Mouse (Mus musculus): ENCODE data around the gene Olfr1412. TPM values are rescaled to one million over a fixed set of nuclear protein-coding genes. Genes with fewer than 3 reads are reported as not detected.

Olfr1412 gene
- polyA plus RNA-seq, 1 experiment from 2014 or later, result not detected

DNA sequence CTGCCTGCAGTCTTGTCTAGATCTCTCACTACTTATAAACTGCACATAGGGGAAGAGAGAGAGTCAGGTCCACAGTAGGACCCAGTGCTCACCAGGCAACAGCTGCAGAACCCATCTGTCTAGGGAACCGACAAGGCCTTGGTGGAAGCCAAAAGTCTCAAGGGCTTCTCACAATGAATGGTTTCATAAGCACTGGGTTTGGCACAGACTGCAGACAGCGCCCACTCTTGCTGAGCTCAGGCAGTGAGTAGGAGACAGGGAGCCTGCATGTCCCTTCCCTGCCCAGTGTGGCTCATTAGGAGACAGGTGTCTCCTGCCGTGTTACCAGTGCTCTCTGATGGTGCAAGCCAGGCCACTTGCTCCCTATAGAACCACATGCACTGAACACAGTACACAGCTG, 52.6 kb downstream of the Olfr1412 start:
- WGBS, result 93% methylated on average over 3 of the region's 3 CpGs
- no peaks in the 10 kb centered on the region for H3K27me3 ChIP-seq
- H3K4me1 ChIP-seq, result peaks cover 22% of the 10 kb centered on the region
- H3K9me3 ChIP-seq (replicated peaks), result no peaks in the 10 kb centered on the region
- H3K9ac ChIP-seq, result no peak overlapping the region
- H3K36me3 ChIP-seq, result peaks cover 37% of the 10 kb centered on the region
- H3K4me2 ChIP-seq (replicated peaks), result no peak overlapping the region
- ATAC-seq (ENCODE audit: insufficient number of reproducible peaks, low FRiP score, low TSS enrichment, low read depth), result no peak
- H3K4me3 ChIP-seq (replicated peaks), result no peak overlapping the region
- H3K27ac ChIP-seq (replicated peaks), result no peak overlapping the region

- peaks cover 22% of the 10 kb centered on the region for H3K4me1 ChIP-seq
- 91% methylated on average over 4 of the region's 4 CpGs for WGBS
Observed at GRCm38 (mm10) chr1:92638736-92639135, 53.2 kb downstream of the Olfr1412 start.

DNA sequence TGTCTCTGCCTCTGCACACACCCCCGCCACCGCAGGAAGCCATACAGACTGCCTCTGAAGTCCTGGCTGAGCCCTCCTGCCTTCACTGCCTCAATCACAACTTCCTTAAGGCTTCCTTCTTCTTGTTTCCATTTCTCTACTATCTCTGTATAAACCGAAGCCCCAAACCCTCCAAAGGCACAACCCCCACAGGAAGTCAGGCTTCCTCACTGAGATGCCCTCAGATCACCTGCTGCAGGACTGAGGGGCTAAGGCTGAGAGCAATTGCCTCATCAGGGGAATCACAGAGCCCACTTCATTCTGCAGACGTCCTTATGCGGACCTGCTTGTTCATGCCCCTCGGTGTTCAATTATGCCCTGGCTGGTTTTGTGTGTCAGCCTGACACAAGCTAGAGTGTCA, 54.8 kb downstream of the Olfr1412 start:
- Histone ChIP-seq H3K27me3 (no peaks in the 10 kb centered on the region), H3K27ac (replicated peaks) (no peak overlapping the region), H3K4me1 (peaks cover 22% of the 10 kb centered on the region), H3K9ac (peak overlapping the region; percentile 96; the same call in 1 of the 2 replicates), H3K4me2 (replicated peaks) (peak overlapping the region; percentile 90), H3K4me3 (replicated peaks) (peak overlapping the region; percentile 96), H3K9me3 (replicated peaks) (no peaks in the 10 kb centered on the region), H3K36me3 (peaks cover 37% of the 10 kb centered on the region)
- WGBS, result 78% methylated on average over 6 of the region's 6 CpGs
- ATAC-seq (ENCODE audit: insufficient number of reproducible peaks, low FRiP score, low TSS enrichment, low read depth), result no peak

More at GRCm38 (mm10) chr1:92638736-92639135, 53.2 kb downstream of the Olfr1412 start:
- H3K4me2 ChIP-seq (replicated peaks), result no peak overlapping the region
- no peak overlapping the region for H3K27ac ChIP-seq (replicated peaks)
- peaks cover 37% of the 10 kb centered on the region for H3K36me3 ChIP-seq
- no peaks in the 10 kb centered on the region for H3K27me3 ChIP-seq
- H3K4me3 ChIP-seq (replicated peaks), result no peak overlapping the region
- no peaks in the 10 kb centered on the region for H3K9me3 ChIP-seq (replicated peaks)
- no peak for ATAC-seq (ENCODE audit: insufficient number of reproducible peaks, low FRiP score, low TSS enrichment, low read depth)
- H3K9ac ChIP-seq, result no peak overlapping the region

Other genes starting within 250 kb of the Olfr1412 start
- 249 and 278 TPM in 2 replicates for gene Ndufa10, start 111.9 kb upstream of the Olfr1412 start, polyA plus RNA-seq (2015; fragmentation: Nextera tagmentation; extraction: Ambion mirVana)
- not detected in 2 replicates for gene Olfr1416, start 100.7 kb upstream of the Olfr1412 start, polyA plus RNA-seq (2015; fragmentation: Nextera tagmentation; extraction: Ambion mirVana)
- not detected in 2 replicates for gene Olfr1415, start 89.7 kb upstream of the Olfr1412 start, polyA plus RNA-seq (2015; fragmentation: Nextera tagmentation; extraction: Ambion mirVana)
- gene Olfr1414, start 67.1 kb upstream of the Olfr1412 start, polyA plus RNA-seq (2015; fragmentation: Nextera tagmentation; extraction: Ambion mirVana), result not detected in 2 replicates
- not detected in 2 replicates for gene Olfr1413, start 14.5 kb upstream of the Olfr1412 start, polyA plus RNA-seq (2015; fragmentation: Nextera tagmentation; extraction: Ambion mirVana)
- gene Olfr1411, start 8.6 kb downstream of the Olfr1412 start, polyA plus RNA-seq (2015; fragmentation: Nextera tagmentation; extraction: Ambion mirVana), result not detected in 2 replicates
- 0.17 TPM in 1 of 2 replicates, not detected in the other for gene Olfr1410, start 20.0 kb downstream of the Olfr1412 start, polyA plus RNA-seq (2015; fragmentation: Nextera tagmentation; extraction: Ambion mirVana)
- gene Olfr12, start 32.0 kb downstream of the Olfr1412 start, polyA plus RNA-seq (2015; fragmentation: Nextera tagmentation; extraction: Ambion mirVana), result 0.05 TPM in 1 of 2 replicates, not detected in the other
- 403 and 419 TPM in 2 replicates for gene Cops9, start 56.2 kb downstream of the Olfr1412 start, polyA plus RNA-seq (2015; fragmentation: Nextera tagmentation; extraction: Ambion mirVana)
- gene Otos, start 63.1 kb downstream of the Olfr1412 start, polyA plus RNA-seq (2015; fragmentation: Nextera tagmentation; extraction: Ambion mirVana), result 0.11 and 0.17 TPM in 2 replicates
- 93.6 and 95.3 TPM in 2 replicates for gene Gpc1, start 245.9 kb downstream of the Olfr1412 start, polyA plus RNA-seq (2015; fragmentation: Nextera tagmentation; extraction: Ambion mirVana)

Measured in embryonic facial prominence, embryonic 15.5 days (tissue).